Mouse (Mus musculus) fat pad, adult 2 months (tissue): ENCODE results near the gene Ddx19a.
"Not testable (repeated sequence)": the region's sequence is repeated elsewhere in the genome, so short reads cannot be mapped to it uniquely, and the experiment has no call there.

ENCODE experiments used
- DNase-seq: peaks from one replicate; pipeline ENCODE4 v3.0.0-alpha.2; 2011; ENCODE audit warnings: low read depth, low spot score; ENCODE audit errors: extremely low read depth

The Ddx19a gene

GRCm38 (mm10) chr8:110997547-110998531 is at the start of gene Ddx19a:
Ddx19a (minus strand) TSS chr8:110997800.
- no peak for DNase-seq

DNA sequence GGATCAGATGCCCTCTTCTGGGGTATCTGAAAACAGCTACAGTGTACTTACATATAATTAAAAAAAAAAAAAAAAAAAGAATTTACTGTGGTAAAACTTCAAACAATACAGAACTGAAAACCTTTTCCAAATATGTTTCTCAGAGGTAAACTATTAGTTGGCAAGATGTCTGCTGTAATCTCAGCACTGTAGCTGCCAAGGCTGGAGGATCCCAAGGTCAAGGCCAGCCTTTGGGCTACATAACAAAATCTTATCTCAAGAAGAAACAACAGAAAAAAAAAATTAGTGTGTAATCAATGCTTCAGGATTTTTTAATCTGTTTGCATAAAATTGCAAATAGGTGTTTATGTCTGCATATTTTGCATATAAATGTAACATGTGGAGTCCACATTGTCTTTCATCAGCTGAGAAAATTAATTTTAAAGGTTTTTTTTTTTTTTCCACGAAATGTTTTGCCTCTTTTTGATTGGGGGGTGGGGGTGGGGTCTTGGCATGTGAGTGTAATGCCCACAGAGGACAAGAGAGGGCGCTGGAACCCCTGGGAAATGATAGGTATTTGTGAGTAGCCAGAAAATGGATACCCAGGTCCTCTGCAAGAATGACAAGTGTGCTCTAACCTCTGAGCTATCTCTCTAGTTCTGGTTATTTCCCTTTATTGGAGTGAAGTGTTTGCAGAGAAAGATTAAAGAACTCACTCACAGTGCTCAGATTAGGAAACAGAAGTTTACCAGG is 46.6 kb upstream of the Ddx19a start:
- DNase-seq: no peak

DNA sequence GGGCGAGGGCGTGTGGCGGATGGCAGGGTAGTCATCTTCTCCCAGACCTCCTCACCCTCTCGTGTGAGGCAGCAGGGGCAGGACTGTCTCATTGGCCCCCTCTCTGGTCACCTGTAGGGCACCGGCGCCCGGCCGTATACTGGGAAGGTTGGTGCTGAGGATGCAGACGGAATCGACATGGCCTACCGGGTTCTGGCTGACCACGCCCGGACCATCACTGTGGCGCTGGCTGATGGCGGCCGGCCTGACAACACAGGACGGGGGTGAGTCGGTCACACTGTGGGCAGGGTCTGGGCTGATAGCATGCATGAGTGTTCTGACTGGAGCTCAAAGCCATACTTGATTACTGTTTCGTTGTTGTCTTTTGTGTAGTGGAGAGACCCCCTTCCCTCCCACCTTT is 44.9 kb upstream of the Ddx19a start:
- no peak for DNase-seq

DNA sequence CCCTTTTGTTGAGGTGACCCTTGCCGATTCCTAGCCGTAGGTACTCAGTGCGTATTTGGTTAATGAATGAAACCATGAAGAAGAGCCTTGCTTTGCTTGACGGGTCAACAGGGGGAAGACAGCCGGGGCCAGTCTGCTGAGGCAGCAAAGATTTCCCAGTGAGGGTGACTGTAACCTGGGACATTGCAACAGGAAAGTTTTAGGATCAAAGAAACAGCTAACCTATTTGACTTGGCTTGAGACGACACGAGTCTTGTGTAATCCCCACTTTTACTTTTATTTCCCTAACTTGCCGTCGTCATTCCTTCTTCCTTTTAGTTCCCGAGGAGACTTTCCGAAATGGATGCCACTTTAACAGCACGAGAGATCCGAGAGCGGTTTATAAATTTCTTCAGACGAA is 39.0 kb upstream of the Ddx19a start:
- no peak for DNase-seq

GRCm38 (mm10) chr8:111034276-111034675 is 36.7 kb upstream of the Ddx19a start:
- DNase-seq: no peak

DNA sequence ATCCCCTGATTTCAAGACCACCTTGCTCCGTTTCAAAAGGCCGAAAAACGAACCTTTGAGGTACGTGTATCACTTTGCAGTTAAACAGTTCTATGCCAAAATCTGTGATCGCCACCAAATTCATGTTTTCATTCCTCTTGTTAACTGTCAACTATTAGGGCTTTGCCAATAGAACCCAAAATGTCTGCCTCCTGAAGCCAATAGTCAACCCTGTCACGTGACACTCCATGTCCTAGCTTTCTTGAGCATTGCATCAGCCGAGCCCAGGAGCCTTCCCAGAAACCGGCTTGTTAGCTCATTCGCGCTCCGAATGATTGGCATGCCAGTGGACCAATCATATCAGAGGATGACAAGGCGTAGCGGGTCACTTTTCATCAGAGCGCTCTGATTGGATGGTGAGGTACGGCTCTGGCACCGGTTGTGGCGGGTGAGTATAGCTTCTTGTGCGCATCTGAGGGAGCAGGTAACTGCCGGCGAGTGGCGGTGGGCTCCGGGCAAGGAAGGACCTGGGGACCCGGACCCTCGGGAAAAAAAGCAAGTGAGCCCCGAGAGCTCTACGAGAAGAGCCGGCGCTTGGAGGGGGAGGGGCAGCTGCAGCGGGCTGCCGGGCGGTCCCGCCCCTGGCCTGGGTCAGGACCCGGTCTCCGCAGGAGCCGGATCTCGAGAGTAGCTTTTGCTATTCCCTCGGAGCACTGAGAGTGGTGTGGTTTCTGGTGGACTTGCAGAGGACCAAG is 36.0 kb upstream of the Ddx19a start:
- peak; percentile 98 for DNase-seq

DNA sequence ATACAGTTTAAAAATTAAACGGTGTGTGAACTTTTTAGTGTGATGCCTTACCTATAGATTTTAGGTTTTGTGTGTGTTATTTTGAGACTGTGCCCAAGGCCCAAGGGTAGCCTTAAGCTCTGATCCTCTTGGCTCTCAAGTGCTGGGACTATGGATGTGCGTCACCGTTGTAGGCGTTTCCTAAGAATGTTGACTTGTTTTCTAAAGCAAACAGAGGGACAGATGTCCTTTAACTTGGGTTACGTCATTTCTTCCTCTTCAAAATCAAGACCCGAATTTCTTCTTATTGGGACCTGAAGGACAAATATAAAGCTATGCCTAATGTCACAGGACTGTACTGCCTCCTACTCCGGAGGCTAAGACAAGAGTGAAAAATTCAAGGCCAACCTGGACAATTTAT is 35.3 kb upstream of the Ddx19a start, which contains the start of gene Aars:
Gene Aars (plus strand): TSS at position 229 of the 400 bp plus-strand sequence.
- no peak for DNase-seq

GRCm38 (mm10) chr8:111031572-111031971 is 34.0 kb upstream of the Ddx19a start, which contains the start of gene Ddx19b:
Ddx19b (minus strand) TSS chr8:111031751.
- no peak for DNase-seq

- no peak for DNase-seq
These were observed 32.4 kb upstream of the Ddx19a start for GRCm38 (mm10) chr8:111030045-111030444.

DNA sequence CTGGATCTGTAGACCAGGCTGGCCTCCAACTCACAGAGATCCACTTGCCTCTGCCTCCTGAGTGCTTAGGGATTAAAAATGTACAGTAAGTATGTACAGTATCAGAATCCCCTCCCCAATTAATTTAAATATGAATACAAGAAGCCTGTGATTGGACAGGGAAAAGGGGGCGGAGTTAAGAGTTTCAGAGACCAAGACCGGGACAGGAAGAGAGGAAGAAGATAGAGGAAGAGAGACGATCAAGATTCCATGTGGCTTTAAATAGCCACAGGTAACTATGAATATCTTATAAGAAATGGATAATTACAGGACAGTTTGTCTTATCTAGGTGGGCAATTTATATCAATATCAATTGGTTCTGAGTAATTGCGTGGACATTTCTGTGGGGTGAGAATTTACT is 32.0 kb upstream of the Ddx19a start:
- no peak for DNase-seq

GRCm38 (mm10) chr8:111027391-111027937 is 29.9 kb upstream of the Ddx19a start:
- no peak for DNase-seq

DNA sequence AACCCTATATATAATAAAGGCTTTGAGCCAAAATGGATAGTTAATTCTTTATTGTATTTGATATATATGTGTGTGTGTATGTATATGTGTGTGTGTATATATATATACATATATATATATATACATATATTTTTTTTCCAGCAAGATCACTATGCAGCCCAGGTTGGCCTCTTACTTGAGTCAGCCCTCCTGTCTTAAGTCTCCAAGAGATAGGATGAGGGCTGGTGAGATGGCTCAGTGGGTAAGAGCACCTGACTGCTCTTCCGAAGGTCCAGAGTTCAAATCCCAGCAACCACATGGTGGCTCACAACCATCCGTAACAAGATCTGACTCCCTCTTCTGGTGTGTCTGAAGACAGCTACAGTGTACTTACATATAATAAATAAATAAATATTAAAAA is 29.0 kb upstream of the Ddx19a start:
- not testable (repeated sequence) for DNase-seq

DNA sequence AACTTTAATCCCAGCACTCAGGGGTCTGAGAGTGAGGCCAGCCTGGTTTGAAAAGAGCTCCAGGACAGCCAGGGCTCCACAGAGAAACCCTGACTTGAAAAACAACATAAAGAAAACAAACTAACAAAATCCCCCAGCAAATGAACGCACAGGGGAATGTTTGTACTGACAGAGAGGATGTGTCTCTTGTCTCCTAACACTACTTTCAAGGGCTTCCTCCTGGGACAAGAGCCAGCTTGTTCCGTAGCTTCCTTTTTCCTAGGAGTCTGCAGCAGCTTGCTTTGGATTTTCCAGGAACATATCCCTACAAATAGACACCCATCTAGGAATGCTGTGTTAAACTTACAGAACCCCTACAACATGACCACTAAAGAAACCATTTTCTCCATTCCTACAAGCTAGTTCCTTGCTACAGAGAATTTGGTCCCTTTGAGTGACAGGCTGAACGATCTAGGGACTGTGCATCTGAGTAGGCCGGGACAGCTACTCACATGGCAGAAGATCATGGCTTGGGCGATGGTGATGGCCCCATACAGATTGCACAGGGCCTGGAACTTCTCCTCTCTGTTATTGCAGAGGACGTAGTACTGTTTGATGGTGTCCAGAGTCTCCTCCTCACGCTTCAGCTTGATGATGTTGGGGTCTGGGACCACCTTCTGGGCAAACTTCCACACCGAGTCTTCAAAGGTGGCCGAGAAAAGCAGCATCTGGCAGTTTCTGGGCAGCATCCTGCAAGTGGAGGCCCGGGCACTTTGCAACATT is 12.8 kb upstream of the Ddx19a start:
- DNase-seq: not testable (repeated sequence)

- no peak for DNase-seq
These were observed 764 bp downstream of the Ddx19a start for GRCm38 (mm10) chr8:110996641-110997430.

DNA sequence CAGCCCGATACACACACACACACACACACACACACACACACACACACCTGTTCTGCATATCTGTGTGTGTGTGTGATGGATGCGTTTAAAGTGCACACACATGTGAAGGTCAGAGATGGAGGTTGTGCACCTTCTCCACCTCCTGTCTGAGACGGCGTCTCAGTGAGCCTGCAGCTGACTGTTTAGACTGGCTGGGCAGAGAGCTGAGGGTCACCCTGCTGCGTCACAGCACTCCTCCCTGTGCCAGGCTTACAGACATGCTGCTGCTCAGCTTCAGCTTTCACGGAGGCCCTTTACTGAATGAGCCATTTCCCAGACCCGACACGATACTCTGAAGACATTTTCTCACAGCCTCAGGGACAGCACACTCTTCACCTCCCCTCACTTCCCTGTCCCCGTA is 7.6 kb downstream of the Ddx19a start:
- DNase-seq: no peak

DNA sequence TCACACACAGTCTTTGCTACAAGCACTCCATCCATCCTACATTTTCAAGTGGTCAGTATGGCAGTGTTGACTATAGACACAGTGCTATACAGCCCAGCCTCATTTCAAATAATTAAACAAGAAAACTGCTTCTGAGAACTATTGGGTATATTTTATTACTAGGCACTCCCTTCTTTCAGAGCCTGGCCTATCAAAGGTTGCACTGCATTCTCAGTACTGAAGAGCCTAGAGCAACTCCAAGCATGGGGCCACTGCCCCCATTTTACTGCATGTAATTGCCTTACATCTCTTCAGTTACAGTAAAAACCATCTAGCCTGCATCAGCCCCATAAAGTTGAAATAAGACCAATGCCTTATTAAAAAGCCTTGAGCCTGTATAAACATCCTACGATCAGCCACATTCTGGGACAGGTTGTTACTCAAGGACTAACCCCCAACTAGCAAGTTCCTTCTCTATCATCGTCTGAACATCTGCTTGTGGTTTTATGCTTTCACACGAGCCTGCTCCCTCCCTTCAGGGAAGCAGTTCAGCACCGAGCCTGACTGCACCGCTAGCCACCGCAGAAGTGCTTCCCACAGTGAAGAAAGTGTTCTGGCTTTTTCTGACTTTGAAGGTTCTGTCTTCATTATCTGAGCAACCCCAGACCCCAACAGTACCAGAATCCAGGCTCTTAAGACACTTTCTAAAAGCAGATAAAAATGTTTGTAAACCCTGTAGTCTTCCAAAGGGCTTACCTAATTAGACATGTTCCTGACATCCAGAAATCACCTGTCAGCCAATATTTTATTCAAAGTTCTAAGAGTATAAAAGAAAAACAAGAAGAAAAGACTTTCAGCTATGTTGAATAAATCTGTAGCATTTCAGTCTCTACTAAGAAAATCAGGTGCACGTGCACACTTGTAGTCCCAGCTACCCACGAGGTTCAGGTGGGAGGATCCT is 9.5 kb downstream of the Ddx19a start:
- DNase-seq: no peak

- DNase-seq: no peak
These were observed 16.3 kb downstream of the Ddx19a start for GRCm38 (mm10) chr8:110981304-110981703.

- DNase-seq: not testable (repeated sequence)
These were observed 19.6 kb downstream of the Ddx19a start for GRCm38 (mm10) chr8:110977987-110978386.
